Mouse (Mus musculus) right cerebral cortex, postnatal 4 days (tissue): ENCODE measurements around the gene Ablim1.

Experiments
- DNase-seq: peaks from one replicate; pipeline ENCODE4 v3.0.0-alpha.2; 2022

Gene Ablim1

GRCm38 (mm10) chr19:57298006-57298405 is 16.7 kb downstream of the Ablim1 start:
- DNase-seq: no peak

DNA sequence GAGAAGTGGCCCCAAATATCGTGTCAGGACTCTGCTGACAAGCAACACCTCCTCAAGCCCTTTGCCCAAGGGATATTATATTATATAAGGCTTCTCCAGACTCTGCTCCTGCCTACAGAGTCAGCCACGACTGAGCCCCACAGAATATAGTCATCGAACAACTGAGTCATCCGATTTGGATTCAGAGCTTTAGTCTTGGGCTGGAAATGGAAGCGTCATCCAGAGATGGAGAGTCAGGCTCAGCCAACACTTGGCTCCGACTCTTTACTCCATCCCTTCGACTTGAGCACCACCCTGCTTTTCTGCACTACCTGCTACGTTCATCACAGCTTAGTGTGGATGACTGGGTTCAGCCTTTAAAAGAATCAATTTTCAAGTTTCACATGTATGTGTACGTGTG is 17.3 kb downstream of the Ablim1 start:
- DNase-seq: no peak

DNA sequence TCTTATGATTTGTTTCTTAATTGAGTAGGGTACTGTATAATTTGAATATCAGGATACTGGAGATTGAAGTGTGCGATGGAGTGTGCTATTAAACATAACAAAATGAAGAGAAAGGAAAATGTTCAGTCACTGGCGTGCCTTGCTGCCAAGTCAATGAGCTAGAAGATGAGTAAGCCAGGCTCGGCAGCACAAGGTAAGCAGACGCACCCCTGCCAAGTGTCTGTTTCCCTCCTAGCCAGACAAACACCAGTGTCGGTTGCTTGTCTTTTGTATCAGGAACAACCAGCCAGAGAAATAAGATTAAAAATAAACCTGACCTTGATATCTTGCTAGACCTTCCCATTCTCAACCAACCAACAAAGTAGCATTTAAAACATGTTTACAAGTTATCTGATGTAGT is 18.2 kb downstream of the Ablim1 start:
- DNase-seq: no peak

DNA sequence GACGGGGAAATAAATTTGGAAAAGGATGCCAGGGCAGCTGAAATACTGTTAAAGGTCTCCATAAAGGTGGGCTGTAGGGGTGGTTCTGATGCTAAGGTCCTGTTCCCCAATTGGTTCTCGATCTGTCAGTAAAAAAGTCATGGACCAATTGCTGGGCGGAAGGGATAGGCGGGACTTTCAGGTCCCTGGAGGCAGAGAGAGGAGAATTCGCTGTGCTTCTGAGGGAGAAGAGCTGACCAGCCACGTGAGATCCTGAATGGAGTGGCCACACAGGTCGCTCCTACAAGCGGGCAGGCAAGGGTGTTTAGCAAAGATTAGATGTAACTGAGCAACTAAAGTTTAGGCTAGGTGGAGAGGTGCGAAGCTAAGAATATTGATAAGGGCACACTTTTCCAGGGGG is 19.2 kb downstream of the Ablim1 start:
- DNase-seq: no peak

DNA sequence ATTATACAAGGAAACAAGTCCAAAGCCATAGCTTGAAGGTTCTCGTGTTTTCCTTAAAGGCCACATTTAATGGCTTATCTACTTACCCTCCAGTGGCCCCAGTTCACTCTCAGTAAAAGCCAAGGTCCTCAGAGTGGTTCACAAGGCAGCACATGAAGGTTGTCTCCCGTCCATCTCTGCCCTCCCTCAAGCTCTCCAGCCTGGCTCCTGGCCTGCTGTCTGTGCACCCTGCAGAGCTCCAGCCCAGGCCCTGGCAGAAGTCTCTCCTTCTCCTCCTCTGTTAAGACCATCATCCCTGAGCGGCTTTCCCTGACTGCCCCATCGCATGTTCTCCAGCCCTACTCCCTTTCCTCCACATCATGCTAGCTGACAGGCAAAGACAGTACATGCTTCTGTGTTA is 20.4 kb downstream of the Ablim1 start:
- no peak for DNase-seq

DNA sequence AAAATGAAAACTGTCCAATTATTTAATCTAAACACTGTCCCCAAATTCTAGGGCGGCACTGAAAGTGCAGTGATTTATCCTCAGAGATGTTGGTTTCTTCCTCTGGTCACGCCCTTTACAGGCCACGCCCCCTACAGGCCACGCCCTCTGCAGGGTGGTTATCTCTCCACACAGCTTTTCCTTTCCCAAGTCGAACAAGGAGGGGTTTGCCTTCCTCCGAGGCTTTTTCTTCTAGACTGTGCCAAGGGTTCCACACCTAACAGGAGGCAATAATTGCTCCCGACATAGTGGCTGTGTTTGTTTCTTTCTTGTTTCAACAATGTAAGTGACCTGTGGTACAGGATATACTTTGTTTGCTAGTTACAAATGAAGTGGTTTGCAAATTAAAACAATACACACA is 21.0 kb downstream of the Ablim1 start:
- DNase-seq: no peak

DNA sequence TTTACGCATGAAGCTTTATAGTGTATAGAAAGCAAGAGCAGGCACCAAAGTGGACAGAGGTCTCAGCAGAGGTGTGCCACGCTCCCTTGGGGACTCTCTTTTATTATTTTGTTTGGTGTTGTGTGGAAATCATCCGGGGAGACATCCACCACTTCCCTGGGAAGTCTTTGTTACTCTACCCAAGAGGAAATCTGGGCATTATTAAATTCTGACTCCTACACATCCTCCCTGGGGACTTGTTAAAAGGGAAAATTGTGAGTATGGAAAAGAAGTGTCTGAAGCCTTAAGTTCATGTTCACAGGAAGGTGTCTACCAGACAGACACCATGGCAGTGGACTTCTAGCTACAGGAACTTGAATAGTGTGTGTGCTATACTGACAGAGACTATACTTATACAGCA is 31.4 kb downstream of the Ablim1 start:
- DNase-seq: no peak

DNA sequence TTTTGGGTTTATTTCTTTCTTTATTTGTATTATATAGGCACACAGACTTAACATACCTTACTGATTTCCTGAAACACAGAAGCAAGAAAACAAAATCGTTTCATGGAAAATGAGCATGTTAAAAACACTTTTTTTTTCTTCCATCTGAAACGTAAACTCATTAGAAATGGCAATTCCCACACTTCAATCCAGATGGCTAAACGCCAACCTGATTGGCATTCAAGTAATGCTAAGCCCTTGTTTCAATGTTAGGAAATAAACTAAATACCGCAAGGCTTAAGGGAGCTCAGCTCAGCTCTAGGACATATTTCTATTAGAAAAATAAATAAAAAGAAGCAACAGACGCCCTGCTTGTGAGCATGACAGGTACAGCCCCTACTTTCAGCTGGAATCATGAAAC is 32.1 kb downstream of the Ablim1 start:
- no peak for DNase-seq

- DNase-seq: no peak
Measured at GRCm38 (mm10) chr19:57279666-57280065, 35.1 kb downstream of the Ablim1 start.

DNA sequence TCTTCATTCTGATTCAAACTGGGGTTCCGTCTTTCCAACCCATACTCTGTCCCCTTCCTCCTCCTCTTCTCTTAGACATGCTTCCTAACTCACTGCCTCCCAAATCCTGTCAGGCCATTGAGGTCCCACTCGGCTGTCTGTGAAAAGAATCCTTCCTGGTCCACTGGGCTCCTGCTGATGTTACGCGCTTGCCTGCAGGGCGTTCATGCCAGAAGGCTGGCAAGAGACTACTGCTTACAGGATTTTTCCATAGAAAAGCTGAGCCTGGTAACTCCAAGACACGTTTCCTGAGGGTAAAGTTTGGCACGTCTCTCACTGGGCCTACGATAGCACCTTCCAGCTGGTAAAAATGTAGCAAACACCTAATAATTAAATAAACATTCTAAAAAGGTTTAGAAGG is 36.5 kb downstream of the Ablim1 start:
- no peak for DNase-seq

GRCm38 (mm10) chr19:57277010-57277409 is 37.7 kb downstream of the Ablim1 start:
- DNase-seq: no peak

DNA sequence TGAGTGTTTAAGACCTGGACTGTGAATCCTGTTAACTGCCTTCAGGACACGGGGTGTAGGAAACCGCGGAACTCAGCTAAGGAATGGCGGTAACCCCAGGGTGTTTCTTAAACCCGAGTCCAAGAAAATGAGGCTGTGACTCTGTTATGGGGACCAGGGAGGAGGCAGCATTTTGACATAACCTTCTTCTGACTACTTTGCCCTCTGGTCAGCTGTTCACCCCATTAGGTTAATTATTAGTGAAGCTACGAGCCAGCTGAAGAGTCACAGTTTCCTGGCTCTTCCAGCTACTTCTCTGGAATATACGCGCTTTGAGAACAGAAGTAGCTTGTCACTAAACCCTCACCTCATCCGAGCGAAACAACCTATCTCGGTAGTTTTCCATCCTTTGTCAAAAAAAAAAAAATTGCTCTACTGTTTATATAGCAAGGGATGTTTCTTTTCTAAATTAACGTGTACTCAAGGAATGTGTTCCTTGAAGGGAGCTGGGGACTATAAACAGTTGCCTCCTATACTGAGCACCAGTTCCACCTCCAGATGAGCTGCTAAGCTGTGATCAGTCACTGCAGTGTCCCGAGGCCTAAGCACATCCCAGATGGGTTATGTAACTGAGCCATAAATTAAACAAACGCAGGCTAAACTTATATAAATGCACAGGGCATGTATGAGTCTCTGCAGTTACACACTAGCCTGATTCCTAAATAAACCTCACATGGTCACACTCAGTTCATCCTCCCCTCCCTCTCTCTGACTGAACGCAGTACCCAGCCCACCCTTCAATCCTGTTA is 39.4 kb downstream of the Ablim1 start:
- no peak for DNase-seq

- no peak for DNase-seq
Measured at GRCm38 (mm10) chr19:57274717-57275116, 40.0 kb downstream of the Ablim1 start.

DNA sequence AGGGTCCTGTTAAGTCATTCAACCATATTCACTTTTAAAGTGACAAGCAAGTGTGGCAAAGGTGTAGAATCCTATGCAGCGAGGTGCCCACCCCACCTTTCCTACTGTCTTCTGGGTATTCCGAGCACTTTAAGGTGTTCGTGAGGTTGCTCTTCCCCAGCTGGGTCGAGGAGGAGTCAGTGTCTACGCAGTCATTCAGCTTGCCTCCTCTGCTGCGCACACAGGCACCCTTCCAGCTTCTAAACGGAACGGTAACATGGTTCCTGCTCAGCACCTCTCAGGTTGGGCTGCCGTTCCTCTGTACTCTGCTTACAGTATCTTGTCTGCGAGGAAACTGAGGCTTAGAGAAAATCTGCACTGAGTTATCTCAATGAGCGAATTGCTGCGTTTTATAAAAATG is 40.4 kb downstream of the Ablim1 start:
- no peak for DNase-seq

GRCm38 (mm10) chr19:57272824-57273613 is 41.7 kb downstream of the Ablim1 start:
- peak; percentile 61 for DNase-seq

- DNase-seq: no peak
Measured at GRCm38 (mm10) chr19:57271757-57272156, 43.0 kb downstream of the Ablim1 start.

DNA sequence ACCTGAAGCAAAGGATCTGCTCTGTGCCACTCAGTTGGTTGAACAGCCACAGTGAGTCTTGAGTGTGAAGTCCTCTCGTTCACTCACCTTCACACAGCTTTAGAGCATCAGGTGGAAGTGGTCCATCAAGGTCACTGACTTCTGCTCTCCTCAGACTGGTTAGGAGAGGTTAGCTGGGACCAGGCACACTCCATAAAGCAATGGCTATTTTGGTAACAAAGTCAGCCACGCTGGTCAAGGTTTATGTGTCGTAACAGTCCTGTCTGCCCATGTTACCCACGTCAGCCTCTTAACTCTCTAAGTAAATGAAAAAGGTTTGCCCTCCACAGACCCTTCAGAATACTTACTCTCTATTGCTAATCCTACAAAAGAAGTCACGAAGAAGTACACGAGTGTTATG is 44.0 kb downstream of the Ablim1 start:
- DNase-seq: no peak

DNA sequence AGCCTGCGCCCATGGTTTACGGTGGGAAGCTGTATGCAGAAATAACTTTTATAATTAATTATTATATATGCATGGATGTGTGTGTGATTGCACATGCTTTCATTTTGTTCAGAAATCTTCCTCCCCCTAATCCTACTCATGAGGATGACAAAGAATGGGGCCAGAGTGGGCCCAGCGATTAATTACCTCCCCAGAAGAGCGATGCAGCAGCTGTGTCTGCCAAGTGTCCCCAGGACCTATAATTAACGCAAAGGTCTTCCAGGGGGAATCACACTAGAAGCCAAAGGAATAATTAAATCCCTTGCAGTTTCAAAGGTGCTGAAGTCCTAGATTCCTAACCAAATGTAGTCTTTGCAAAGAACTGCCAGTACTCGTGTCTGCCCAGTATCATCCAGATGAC is 44.9 kb downstream of the Ablim1 start:
- no peak for DNase-seq

DNA sequence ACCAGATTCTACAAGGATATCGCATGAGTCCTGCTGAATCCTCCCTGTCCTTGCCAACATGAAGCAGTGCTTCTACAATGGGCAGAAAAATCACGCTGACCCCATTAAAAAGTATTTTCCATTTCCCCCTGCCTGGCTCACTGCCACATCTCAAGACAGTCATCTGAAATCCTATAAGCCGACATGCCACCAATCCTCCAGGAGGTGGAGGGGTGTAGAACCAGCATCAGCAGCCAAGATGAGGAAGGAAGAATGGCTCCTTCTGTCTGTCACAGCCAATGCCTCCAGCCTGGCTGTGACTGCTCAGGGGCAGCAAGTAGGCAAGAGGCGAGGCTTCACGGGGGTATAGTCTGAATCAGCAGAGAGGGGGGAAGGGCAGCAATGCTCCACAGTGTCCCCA is 47.2 kb downstream of the Ablim1 start:
- DNase-seq: no peak

DNA sequence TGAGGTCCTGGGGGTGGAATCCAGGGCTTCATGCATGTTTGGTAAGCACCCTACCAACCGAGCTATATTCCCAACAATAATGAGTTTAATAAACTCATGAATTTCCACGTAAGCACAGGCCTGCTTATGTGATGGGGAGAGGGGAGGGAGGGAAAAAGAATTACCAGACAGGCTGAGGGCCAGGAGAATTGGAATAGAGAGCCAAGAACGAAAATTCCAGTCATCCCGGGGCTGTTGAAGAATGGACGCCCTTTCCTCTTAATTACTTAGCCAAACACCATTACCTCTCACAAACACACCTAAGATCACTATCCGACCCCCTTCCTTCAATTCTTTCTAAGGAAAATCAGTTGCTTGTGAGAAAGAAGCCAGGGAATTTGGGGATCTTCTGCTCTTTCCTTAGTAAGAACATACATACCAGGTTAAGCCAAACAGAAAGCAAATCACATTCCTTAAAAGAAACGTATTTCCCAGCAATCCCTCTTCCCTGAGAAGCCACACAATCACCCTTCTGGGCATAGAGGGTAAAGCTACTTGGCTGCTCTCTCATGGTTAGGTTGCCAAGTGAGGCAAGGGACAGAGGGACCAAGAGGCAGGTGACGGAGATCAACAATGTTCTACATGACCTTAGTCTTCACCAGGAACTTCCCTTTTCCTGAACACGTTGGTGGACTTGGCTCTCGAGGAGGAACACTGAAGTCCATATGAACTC is 48.2 kb downstream of the Ablim1 start:
- DNase-seq: no peak

- no peak for DNase-seq
Measured at GRCm38 (mm10) chr19:57264296-57264947, 50.3 kb downstream of the Ablim1 start.

- no peak for DNase-seq
Measured at GRCm38 (mm10) chr19:57257801-57258200, 56.9 kb downstream of the Ablim1 start.

DNA sequence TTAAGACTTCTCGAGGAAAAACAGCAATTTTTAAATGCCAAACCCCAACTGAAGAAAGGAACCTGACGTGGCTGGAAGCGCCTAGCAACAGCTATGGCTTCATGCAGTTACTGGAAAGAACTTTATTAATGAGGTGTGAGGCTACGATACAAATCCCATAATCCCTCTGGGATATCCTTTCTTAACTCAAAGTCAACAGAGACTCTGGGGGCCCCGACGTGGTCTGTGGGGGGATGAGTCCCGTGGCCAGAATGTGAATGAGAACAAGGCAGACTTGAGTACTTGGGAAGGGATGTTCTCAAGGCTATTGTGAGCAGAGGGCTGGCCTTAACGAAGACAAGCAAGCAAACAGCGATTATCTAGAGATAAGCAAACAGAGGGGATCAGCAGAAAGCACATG is 58.1 kb downstream of the Ablim1 start:
- no peak for DNase-seq
